Mouse (Mus musculus): ENCODE measurements at regions not wholly inside any gene's neighbourhood (a gene's known extent, or its start where the extent isn't known, plus 50 kb on each side); places are given as distances from the start of the nearest gene placed in this dataset.
"Not testable (repeated sequence)": the region's sequence is repeated elsewhere in the genome, so short reads cannot be mapped to it uniquely, and the experiment has no call there.

- no peak for DNase-seq
These were observed 118.1 kb upstream of the Slc38a2 start for GRCm38 (mm10) chr15:96817626-96818025.

GRCm38 (mm10) chr15:96816997-96817570 is 117.6 kb upstream of the Slc38a2 start:
- no peak for DNase-seq

DNA sequence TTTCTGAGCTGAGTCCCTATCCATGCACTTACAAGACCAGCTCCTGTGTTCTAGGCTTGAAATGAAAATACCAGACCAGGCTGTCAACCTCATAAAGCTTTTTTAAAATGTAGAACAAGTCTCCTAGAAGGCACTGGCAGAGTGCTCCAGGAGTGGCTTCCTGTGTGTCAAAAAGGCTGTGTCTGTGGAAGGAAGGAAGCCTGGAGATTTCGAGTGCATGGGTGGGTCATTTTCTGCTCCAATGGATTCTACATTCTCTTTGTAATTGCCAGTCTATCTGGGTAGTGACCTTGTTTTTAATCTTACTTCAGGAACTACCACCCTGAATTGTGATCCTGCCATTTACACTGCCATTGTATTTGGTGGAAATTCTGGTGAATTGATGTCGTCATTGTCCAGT is 113.9 kb upstream of the Slc38a2 start:
- DNase-seq: no peak

GRCm38 (mm10) chr15:96802729-96803053 is 103.2 kb upstream of the Slc38a2 start:
- no peak for DNase-seq

- DNase-seq: no peak
These were observed 102.7 kb upstream of the Slc38a2 start for GRCm38 (mm10) chr15:96802034-96802728.

DNA sequence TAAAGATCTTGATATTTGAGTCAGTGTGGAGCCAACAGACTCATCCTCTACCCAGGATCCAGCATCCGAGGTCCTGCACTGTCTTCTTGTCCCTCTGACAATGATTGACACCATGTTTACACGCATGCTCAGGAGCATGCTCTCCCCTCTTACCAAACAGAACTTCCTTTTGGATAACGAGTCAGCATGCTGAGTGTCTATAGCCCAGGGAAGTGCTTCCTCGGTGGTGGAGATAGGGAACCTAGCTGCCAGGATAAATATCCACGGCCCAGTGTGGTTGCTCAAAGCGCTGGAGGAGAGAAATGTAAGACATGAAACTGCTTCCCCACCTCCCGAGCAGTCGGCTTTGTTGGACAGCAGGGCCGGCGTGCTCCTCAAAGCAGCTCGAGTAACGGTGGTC is 99.7 kb upstream of the Slc38a2 start:
- no peak for DNase-seq

- DNase-seq: no peak
These were observed 98.2 kb upstream of the Slc38a2 start for GRCm38 (mm10) chr15:96797615-96798270.

DNA sequence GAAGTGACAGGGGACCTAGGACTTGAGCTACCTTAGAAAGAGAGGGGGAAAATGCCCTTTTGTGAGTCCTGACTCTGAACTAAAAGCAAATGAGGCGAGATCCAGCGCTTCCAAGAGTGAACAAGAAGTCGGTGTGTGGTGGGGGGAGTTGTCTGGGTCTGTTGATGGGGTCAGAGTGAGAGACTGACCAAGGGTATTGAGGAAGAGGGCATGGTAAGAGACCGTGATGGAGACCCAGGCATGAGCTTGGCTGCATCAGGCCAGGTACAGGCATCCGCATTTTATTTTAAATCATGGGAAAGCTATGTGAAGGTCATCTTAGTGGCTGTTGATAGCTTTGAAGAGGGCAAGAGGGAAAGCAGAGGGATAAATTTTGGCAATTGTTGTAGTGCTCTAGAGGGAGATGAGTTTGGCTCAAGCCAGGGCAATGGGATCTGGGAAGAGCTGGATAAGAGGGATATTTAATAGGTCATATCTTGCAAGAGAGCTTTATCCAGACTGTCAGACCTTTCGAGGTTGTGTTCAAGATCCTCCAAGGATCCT is 94.7 kb upstream of the Slc38a2 start:
- DNase-seq: no peak

DNA sequence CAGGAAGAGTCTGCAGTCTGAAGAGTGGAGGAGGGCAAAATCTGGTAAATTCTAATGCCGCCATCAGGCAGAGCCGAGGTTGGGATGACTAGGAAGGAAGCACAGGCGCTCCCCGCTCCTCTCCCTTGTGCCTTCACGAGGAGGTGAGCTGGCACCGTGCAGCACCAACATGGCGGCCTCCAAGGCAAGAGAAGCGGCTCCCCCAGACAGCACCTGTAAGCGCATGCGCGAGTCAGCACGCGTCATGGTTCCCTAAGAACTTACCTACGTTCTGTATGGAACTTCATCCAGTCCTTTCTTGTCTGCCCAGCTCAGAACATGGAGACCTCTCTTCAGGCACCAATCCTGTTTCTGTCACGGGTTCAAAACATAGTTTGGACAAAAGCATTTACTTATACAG is 93.7 kb upstream of the Slc38a2 start:
- DNase-seq: no peak

DNA sequence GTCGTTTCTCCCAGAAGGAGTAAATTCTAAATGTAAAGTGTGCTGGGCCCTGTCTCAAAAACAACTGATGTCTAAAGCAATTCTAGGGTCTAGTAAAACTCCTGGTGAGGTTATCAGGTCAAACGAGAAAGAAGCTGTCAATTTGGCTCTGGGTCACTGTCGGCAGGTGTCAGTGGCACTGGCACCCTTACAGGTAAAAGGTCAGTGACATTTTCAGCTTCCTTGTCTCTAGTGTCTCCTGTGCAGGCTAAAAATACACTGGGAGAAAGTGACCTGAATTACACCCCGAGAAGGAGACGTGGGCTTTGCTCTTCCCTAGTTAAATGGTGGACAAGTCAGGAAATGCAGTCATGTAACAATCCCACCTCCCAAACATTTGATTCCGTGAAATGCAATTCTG is 91.8 kb upstream of the Slc38a2 start:
- no peak for DNase-seq

DNA sequence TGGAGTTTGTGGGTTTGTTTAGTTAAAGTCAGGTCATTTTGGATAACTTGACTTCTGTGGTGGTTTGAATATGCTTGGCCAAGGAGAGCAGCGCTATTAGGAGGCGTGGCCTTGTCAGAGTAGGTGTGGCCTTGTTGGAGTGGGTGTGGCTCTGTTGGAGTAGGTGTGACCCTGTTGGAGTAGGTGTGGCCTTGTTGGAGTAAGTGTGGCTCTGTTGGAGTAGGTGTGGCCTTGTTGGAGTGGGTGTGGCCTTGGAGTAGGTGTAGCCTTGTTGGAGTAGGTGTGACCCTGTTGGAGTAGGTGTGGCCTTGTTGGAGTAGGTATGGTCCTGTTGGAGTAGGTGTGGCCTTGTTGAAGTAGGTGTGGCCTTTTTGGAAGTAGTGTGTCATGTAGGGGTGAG is 88.4 kb upstream of the Slc38a2 start:
- DNase-seq: not testable (repeated sequence)

DNA sequence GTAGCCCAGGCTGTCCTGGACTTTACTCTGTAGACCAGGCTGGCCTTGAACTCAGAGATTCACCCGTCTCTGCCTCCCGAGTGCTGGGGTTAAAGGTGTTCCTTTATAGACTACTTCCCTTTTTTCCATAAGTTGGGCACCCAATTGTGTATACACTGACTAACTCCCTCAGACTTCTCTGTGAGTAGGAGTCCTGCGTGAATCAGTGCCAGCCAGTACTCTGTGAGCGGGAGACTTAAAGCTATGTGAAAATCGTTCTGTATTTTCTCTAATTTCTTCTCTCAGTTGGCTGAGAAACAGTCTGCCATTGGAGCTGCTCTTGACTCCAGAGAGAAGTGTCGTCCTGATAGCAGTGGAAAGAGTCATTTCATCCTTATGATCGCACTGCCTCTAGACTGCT is 85.0 kb upstream of the Slc38a2 start:
- no peak for DNase-seq

- DNase-seq: no peak
These were observed 82.0 kb upstream of the Slc38a2 start for GRCm38 (mm10) chr15:96781560-96781959.

GRCm38 (mm10) chr15:96780606-96781005 is 81.1 kb upstream of the Slc38a2 start:
- no peak for DNase-seq

GRCm38 (mm10) chr15:96779358-96779757 is 79.8 kb upstream of the Slc38a2 start:
- no peak for DNase-seq

DNA sequence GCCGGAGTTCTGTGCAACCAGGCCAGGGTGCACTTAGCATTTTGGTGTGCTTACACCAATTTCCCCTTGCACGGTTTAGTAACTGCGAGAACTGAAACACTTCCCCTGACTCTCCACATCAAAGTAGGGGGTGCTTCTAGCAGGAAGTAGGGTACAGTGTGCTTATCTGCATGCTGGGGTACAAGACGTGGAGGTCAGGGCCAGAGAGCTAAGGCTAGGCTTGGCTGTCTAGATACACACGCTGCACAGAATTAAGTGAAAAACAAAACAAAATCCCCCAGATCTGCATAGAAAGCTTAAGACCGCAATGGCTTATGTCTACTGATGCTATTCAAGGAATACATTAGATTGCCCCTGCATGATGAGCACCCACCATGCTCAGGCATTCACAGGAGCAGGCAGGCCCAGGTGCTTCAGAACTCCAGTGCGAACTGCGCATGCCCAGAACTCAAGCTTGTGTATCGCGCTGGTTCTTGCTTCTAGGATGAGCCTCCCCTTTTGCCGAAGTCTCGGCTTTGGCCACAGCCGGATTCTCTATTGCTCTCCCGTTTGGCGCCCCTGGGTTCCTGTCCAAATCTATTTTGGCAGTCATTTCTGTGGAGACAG is 78.9 kb upstream of the Slc38a2 start:
- no peak for DNase-seq

- DNase-seq: no peak
These were observed 77.0 kb upstream of the Slc38a2 start for GRCm38 (mm10) chr15:96776476-96777075.

- DNase-seq: no peak
These were observed 75.6 kb upstream of the Slc38a2 start for GRCm38 (mm10) chr15:96775129-96775528.

GRCm38 (mm10) chr15:96774664-96775063 is 75.1 kb upstream of the Slc38a2 start:
- no peak for DNase-seq

DNA sequence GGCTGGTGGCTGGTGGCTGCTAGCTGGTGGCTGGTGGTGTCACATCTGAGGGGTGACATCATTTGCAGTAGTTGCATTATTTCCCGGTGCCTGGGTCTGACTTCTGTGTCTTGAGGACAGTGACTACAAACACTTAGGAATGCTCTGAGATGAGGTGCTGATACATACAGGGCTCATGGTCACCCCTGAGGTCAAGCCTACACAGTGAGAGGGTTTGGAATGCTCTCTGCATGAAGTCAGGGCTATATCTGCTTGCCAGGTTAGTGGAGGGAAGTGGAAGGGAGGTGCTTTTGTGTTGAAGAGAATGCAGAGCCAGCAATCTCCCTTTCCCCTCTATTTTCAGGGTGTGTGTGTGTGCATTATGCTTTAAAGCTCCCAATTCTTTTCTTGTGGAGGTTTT is 74.1 kb upstream of the Slc38a2 start:
- DNase-seq: no peak

DNA sequence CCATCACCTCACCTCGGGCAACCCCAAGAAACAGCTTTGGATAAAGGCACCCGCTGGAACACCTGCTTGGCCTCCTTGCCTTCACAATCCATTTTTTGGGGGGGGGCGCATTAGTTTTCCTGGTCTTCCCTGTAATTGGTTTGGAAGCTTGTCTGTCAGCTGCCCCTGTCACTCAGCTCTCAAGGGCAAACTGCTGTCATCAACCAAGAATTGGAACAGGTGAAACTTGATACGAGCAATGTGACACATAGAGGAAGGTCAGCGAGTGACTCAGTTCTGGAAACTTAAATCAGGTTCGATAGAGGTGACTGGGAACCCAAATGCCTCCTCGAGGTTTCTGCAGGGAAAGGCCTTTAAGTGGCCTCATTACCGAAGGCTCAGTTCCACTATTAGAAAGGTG is 73.2 kb upstream of the Slc38a2 start:
- DNase-seq: no peak

GRCm38 (mm10) chr15:96770786-96771185 is 71.3 kb upstream of the Slc38a2 start:
- no peak for DNase-seq

- DNase-seq: no peak
These were observed 70.8 kb upstream of the Slc38a2 start for GRCm38 (mm10) chr15:96770299-96770698.

DNA sequence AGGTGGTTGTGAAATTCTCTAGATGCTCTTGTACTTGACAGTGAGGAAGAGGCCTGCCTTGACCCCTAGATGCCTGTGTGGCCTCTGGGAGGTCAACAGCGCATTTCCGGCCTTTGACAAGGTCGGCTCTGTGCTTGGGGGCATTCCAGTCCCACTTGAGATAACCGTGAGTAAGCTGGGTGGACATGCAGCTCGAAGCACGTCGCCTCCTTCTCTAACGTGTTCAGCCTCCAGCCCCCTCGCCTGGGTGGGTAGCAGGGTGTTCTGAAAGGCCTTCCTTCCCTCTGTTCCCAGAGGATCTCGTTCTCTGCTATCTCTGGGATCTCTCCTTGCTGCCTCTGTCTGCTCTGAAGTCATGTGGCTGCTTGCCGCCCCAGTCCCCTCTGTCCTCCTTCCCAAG is 70.2 kb upstream of the Slc38a2 start:
- no peak for DNase-seq
